Mouse (Mus musculus) small intestine, adult 2 months (tissue): ENCODE data around the gene Epb41l2. TPM values are rescaled to one million over a fixed set of nuclear protein-coding genes. Genes with fewer than 3 reads are reported as not detected.

Experiments used
- H3K27ac ChIP-seq: fragments of 200-500 bp; 2 replicates; pipeline ENCODE4 v1.5.1; 2012; ENCODE audit warnings: low read depth, low read length, control low read depth, inconsistent platforms; ENCODE audit not compliant: insufficient read depth
- H3K27me3 ChIP-seq: fragments of 200-500 bp; 2 replicates; pipeline ENCODE4 v1.6.1; 2012; ENCODE audit warnings: mild to moderate bottlenecking, moderate library complexity, low read length, inconsistent platforms; ENCODE audit not compliant: control insufficient read depth, insufficient read depth
- H3K36me3 ChIP-seq: fragments of 200-500 bp; 2 replicates; pipeline ENCODE4 v1.6.1; 2012; ENCODE audit warnings: mild to moderate bottlenecking, low read length, control low read depth, inconsistent platforms; ENCODE audit not compliant: control insufficient read depth, insufficient read depth
- H3K4me1 ChIP-seq: fragments of 200-500 bp; 2 replicates; pipeline ENCODE4 v1.6.1; 2012; ENCODE audit warnings: low read length, inconsistent platforms, mixed read lengths; ENCODE audit not compliant: control insufficient read depth, insufficient read depth, insufficient read length
- H3K4me3 ChIP-seq: fragments of 200-500 bp; 2 replicates; pipeline ENCODE4 v1.5.1; 2012; ENCODE audit warnings: low read depth, mild to moderate bottlenecking, control low read depth, inconsistent platforms, low read length, moderate library complexity
- CTCF ChIP-seq: fragments of 200-500 bp; IDR thresholded peaks from 2 replicates; pipeline ENCODE4 v1.5.1; 2012; ENCODE audit warnings: low read depth, mild to moderate bottlenecking, control low read depth, inconsistent platforms, low read length, moderate library complexity, mixed read lengths; ENCODE audit not compliant: insufficient replicate concordance, insufficient read length; ENCODE audit errors: extremely low read depth
- POLR2A ChIP-seq: fragments of 200-500 bp; IDR thresholded peaks from 2 replicates; pipeline ENCODE4 v1.6.1; 2012; ENCODE audit warnings: low read depth, mild to moderate bottlenecking, control low read depth, inconsistent platforms, low read length, moderate library complexity
- WGBS: fragments of 180-500 bp; shearing (Covaris S2); methylation state at CpG from one replicate; pipeline ENCODE4 v1.1.7; 2018; 5-methylcytosine and 5-hydroxymethylcytosine counted together
- polyA plus RNA-seq: library from polyadenylated mRNA; depleted of rRNA; stranded (reverse); fragments of >200 nt; gene quantifications from 2 replicates; pipeline ENCODE4 v1.2.3, GENCODE M21; 2012

The Epb41l2 gene
- polyA plus RNA-seq, 1 experiment = 18.2 TPM

DNA sequence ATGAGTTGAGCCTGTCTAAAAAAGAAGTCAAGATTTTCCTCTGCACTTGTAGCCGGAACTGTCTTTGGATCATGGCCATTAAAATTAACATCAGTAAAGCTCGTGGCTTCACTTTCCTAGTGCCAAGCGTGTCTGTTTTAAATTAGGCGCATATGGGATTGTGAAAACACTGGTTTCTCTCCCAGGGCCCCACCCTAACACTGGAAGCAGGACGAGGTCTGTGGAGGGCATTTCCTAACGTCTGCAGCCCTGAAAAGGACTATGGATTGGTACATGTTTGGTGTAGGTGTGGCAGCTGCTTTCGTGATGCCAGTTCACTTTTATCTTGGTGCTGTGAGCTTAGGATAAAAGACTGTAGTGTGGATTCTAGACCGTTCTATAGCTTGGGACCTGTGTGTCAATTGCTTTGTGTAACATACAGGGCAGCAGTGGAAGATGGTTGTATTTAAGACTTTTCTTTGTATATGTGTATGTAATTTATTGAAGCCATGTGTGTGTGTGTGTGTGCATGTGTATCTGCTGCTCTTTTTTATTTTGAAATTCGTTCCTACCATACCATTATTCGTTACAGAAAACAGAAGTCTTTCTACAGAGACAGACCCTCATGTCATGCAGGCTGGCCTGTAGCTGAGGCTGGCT is 13.0 kb downstream of the Epb41l2 start:
- Histone ChIP-seq H3K4me1 (peaks cover 9% of the 10 kb centered on the region; the same call in 1 of the 2 replicates), H3K36me3 (no peaks in the 10 kb centered on the region), H3K27ac (no peak overlapping the region), H3K4me3 (no peak overlapping the region), H3K27me3 (no peaks in the 10 kb centered on the region)
- WGBS = 32% methylated on average over 10 of the region's 10 CpGs
- no peak for TF ChIP-seq CTCF
- TF ChIP-seq POLR2A = no peak

DNA sequence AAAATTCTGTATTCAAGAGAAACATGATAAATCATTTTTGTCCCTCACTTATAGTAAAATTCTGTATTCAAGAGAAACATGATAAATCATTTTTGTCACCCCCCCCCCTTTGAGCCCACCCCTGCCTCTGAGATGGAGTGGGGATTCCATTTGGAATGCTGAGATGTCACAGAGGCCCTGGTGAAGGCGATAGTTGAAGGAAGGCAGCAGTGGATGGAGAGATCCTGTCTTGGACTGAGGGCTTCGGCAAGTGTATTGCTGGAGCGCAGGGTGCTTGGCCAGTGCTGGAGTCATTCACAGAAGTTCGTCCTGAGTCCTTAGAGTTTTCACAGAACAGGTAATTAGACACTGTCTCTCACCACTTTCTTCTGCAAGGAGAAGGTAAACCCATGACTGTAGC is 15.4 kb downstream of the Epb41l2 start:
- H3K27me3 ChIP-seq = no peaks in the 10 kb centered on the region
- no peak overlapping the region for H3K27ac ChIP-seq
- H3K4me1 ChIP-seq = peaks cover 6% of the 10 kb centered on the region; the same call in 1 of the 2 replicates
- peaks cover 10% of the 10 kb centered on the region for H3K36me3 ChIP-seq
- 95% methylated on average over 4 of the region's 4 CpGs for WGBS
- no peak overlapping the region for H3K4me3 ChIP-seq
- TF ChIP-seq POLR2A (no peak), CTCF (no peak)

DNA sequence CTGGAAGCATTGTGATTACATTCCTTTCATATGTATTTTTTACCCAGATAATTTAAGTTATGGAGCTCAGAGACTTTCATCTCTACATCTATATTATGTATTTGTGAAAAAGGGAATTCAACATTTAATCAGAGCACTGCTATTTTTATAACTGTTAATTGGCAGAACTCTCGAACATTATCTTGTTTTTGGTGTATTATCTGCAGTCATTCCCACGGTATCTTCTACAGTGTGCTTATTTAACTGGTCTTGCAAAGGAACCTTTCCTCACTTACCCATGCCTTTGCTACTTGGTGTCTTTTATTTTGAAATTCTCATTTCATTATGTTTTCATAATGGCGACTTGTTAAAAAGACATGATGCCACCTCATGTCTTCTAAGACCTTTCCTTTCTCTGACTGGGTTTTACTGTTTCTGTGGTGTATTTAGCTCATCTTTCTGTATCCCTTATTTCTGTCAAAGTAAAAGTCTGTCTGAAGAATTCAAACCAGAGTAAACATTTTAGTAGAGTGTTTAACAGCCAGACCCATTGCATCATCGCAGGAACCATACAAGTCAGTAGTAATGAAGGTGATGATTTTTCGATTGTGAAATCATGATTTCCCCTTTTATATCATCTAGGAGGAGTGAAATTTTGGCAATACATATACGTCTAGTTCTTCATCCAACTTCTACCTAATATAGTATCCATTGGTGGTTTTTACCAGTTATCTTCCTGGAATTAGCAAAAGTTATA is 21.3 kb downstream of the Epb41l2 start:
- Histone ChIP-seq H3K4me1 (no peaks in the 10 kb centered on the region), H3K27ac (no peak overlapping the region), H3K27me3 (no peaks in the 10 kb centered on the region), H3K36me3 (peaks cover 10% of the 10 kb centered on the region), H3K4me3 (no peak overlapping the region)
- 60% methylated on average over 6 of the region's 6 CpGs for WGBS
- TF ChIP-seq CTCF (no peak), POLR2A (no peak)

DNA sequence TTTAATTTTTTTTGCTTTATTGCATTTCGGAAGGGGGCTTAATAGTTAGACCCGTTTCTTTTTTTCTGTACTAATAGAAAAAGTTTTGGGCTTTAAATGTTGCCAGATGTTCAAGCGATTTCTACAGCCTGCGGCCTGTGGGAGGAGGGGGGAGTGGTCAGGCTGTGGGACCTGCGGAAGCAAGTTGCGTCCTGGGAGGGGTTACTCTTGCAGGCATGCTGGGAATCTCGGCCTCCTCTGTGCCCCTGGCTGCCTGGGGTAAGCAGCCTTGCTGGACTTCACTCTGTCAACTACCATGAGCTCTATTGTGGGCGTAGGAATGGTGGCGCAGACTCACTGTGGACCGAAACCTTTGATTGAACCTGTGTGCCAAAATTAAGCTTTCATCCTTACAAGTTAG is 22.4 kb downstream of the Epb41l2 start:
- WGBS = 81% methylated on average over 10 of the region's 10 CpGs

DNA sequence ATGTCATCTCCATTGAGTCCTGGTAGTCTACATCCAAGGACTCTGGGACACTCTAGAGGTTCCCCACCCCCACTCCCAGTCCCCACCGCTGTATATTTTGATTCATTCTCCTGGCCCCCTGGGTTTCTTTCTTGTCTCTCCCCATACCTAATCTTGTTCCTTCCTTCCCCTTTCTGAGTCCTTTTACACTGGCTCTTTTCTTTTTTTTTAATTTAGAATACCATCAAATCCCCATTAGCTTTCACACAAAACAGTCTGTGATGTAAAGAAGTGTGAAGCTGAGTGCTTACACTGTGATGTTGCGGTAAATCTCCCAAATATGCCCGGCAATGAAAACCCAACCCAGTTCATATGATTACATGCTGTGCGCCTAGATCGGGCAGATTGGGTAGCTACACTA is 23.6 kb downstream of the Epb41l2 start:
- TF ChIP-seq CTCF (no peak), POLR2A (no peak)
- WGBS = 76% methylated on average over 5 of the region's 5 CpGs
- Histone ChIP-seq H3K27me3 (no peaks in the 10 kb centered on the region), H3K36me3 (peaks cover 5% of the 10 kb centered on the region), H3K4me1 (no peaks in the 10 kb centered on the region), H3K4me3 (no peak overlapping the region), H3K27ac (no peak overlapping the region)

More for the DNA sequence above, 22.4 kb downstream of the Epb41l2 start:
- Histone ChIP-seq H3K4me3 (no peak overlapping the region), H3K27me3 (no peaks in the 10 kb centered on the region), H3K4me1 (no peaks in the 10 kb centered on the region), H3K27ac (no peak overlapping the region), H3K36me3 (peaks cover 10% of the 10 kb centered on the region)
- TF ChIP-seq CTCF (no peak), POLR2A (no peak)

DNA sequence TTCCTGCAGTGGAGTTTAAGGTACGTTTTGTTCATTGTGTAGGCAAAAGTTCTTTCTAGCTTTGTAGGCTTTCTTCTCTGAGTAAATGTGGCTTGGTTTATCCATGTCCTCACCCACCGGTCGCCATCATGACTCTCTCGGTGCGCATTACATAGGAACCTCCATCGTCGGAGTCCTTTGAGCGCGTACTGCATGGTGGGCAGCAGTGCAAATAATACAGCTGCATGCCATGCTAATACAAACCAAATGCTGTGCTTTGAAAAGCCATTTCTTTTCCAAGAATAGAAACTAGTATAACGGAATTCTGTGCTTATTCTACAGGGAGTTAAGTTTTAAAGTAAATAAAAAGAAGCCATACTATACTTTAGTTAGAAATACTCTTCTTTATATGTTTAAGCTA is 24.8 kb downstream of the Epb41l2 start:
- 0 out of 2 replicates have a peak, but pooled peaks cover 2% of the 10 kb centered on the region for H3K36me3 ChIP-seq
- no peak overlapping the region for H3K27ac ChIP-seq
- WGBS = 94% methylated on average over 10 of the region's 10 CpGs
- no peaks in the 10 kb centered on the region for H3K4me1 ChIP-seq
- TF ChIP-seq CTCF (no peak), POLR2A (no peak)
- H3K4me3 ChIP-seq = no peak overlapping the region
- H3K27me3 ChIP-seq = no peaks in the 10 kb centered on the region

DNA sequence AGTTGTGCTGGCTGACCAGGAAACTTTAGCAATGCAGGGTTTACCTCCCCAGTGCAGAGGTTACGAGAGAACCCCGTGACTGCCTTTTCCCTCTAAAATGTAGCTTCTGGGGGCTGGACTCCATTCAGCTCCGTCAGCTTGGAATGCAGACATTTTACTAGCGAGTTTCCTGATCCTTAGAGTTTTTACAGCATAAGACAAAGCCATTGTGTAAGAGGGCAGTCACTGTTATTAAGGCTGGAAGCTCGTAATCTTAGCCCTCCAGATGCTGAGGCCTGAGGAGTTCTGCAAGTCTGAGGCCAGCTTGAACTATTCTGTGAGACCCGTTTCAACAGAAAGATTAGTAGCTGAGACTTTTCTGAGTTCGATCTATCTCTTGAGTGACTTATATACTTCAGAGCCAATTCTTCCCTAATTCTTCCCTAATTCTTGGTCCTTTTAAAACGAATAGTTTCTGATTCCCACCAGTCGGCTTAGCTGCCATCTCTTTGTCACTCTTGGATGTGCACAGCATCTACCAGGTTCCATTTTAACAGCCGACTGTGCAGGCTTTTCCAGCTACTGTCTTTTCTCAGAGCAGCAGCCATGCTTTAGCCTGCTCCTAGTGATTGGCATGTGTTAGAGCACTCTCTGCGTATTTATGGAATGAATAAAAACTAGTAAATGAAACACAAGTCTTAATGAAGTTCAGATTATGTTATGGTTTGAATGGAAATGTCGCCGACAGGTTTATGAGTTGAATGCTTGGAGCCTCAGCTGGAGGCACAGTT is 26.4 kb downstream of the Epb41l2 start:
- WGBS = 88% methylated on average over 13 of the region's 13 CpGs
- no peaks in the 10 kb centered on the region for H3K36me3 ChIP-seq
- no peak for TF ChIP-seq POLR2A
- no peak for TF ChIP-seq CTCF
- H3K4me3 ChIP-seq = no peak overlapping the region
- H3K27ac ChIP-seq = no peak overlapping the region
- no peaks in the 10 kb centered on the region for H3K4me1 ChIP-seq
- no peaks in the 10 kb centered on the region for H3K27me3 ChIP-seq
